Mouse (Mus musculus): ENCODE measurements at regions not wholly inside any gene's neighbourhood (a gene's known extent, or its start where the extent isn't known, plus 50 kb on each side); places are given as distances from the start of the nearest gene placed in this dataset.

DNA sequence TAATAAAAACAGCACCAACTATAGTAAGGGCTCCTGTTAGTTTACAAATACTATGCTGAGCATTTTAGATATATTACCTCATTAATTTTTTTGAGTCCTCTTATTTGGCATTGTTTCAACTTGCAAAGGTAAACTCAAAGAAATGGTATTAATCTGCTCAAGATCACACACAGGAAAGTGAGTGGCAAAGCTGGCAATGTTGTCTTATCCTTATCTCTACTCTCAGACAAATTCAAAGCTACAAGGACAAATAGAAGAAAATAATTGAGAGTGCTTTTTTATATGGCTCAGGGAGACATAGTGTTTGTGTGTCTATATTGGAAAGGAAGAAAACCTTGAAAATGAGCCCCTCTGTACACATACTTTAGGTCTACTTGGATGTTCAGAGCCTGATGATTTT, 411.9 kb upstream of the Mgat4c start:
- H3K9ac ChIP-seq (replicated peaks), result no peak overlapping the region
- H3K27ac ChIP-seq, result no peak overlapping the region
- no peak for ATAC-seq (ENCODE audit: insufficient number of reproducible peaks, insufficient read depth, low FRiP score, low TSS enrichment, low read depth)
- no peak overlapping the region for H3K4me2 ChIP-seq
- H3K4me3 ChIP-seq (replicated peaks), result no peak overlapping the region
- H3K36me3 ChIP-seq, result no peaks in the 10 kb centered on the region
- no peaks in the 10 kb centered on the region for H3K27me3 ChIP-seq
- H3K4me1 ChIP-seq (replicated peaks), result no peaks in the 10 kb centered on the region
- no peaks in the 10 kb centered on the region for H3K9me3 ChIP-seq

DNA sequence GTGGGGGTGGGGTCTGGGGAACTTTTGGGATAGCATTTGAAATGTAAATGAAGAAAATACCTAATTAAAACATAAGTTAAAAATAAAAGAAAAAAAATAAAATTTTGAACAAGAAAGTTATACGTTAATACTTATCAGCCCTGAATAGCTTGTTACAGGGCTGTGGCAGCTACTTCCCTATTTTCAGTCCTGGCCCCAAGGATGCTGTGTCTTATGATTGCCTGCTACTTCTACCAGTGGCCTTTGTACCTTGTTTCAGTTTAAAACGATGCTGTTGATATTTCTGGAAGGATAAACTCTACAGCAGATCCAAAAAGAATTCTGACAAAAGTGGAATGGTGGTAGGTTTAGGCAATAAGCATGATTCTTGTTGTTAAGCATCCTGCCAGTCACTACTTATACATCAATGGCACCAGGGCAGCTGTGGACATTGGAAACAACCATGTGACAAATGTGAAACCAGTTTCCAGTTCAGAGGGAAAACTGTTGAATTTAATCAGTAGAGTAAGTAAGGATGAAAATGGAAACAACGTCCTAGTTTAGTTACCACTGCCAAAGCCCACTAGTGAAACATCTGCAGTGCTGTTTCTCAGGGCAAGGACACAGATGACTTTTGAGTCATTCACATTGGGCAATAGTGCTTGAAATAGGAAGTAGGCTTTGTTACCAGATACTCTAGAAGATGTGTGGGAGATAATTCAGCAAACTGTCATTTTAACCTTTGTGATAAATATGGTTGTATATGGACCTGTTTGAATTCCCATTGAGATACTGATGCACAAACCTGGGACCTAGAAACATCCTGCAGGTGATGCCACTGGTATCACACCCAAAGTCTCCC, 409.6 kb upstream of the Mgat4c start:
- Histone ChIP-seq H3K27ac (no peak overlapping the region), H3K9ac (replicated peaks) (no peak overlapping the region), H3K36me3 (no peaks in the 10 kb centered on the region), H3K4me1 (replicated peaks) (no peaks in the 10 kb centered on the region), H3K4me2 (no peak overlapping the region), H3K4me3 (replicated peaks) (no peak overlapping the region), H3K27me3 (no peaks in the 10 kb centered on the region), H3K9me3 (no peaks in the 10 kb centered on the region)
- WGBS, result 80% methylated on average over 3 of the region's 3 CpGs
- no peak for ATAC-seq (ENCODE audit: insufficient number of reproducible peaks, insufficient read depth, low FRiP score, low TSS enrichment, low read depth)

DNA sequence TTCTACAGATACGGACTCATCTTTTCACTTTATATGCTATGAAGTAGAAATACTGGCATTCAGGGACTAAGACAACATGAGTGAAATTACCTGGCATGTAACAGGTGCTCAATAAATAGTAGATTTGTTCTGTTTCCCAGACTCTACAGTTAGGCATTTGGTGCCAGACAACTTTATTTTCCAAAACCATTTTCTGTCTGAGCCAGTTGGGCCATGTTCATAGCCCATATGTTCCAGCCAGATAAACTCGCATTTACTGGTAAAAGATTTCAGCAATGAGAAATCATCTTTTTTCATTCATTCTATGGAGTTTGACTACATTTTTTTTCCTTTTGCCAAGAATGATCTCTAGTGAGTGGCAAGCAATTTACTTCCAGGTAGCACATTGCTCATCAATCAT, 393.2 kb upstream of the Mgat4c start:
- H3K9me3 ChIP-seq, result no peaks in the 10 kb centered on the region
- H3K4me3 ChIP-seq (replicated peaks), result no peak overlapping the region
- H3K36me3 ChIP-seq, result no peaks in the 10 kb centered on the region
- WGBS, result 93% methylated on average over 2 of the region's 2 CpGs
- H3K27me3 ChIP-seq, result no peaks in the 10 kb centered on the region
- no peak overlapping the region for H3K9ac ChIP-seq (replicated peaks)
- H3K4me1 ChIP-seq (replicated peaks), result no peaks in the 10 kb centered on the region
- no peak overlapping the region for H3K4me2 ChIP-seq
- ATAC-seq (ENCODE audit: insufficient number of reproducible peaks, insufficient read depth, low FRiP score, low TSS enrichment, low read depth), result no peak
- H3K27ac ChIP-seq, result no peak overlapping the region

DNA sequence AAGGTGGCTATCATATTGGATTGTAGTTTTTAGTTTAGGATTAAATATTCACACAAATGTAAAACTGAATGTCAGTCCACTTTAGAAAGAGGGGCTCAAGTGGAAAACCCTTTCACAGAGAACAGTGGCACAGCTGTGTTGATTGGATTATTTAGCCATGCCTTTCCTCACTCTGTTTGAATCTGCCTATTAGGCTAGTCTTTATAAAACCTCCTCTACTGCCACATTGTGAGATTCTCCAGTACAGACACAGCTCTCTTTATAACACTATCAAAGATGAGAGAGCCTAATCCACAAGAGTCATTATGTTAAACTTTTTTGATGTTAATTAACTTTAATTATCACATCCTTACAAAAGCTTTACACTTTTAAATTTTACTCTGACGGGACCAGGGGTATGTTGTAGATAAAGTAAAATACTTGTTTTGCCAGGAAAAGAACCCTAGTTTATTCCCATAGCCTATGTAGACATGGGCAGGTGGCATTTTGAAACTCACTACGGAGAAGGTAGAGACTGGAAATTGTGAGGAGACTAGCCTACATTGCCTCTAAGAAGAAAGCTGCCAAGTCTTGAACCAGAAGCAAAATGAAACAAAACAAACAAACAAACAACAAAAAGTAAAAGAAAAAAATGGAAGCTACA, 379.0 kb upstream of the Mgat4c start:
- no peak for ATAC-seq (ENCODE audit: insufficient number of reproducible peaks, insufficient read depth, low FRiP score, low TSS enrichment, low read depth)
- Histone ChIP-seq H3K4me1 (replicated peaks) (no peaks in the 10 kb centered on the region), H3K27ac (no peak overlapping the region), H3K9ac (replicated peaks) (no peak overlapping the region), H3K36me3 (no peaks in the 10 kb centered on the region), H3K4me3 (replicated peaks) (no peak overlapping the region), H3K4me2 (no peak overlapping the region), H3K27me3 (no peaks in the 10 kb centered on the region), H3K9me3 (no peaks in the 10 kb centered on the region)
- 63% methylated on average over 2 of the region's 2 CpGs for WGBS

DNA sequence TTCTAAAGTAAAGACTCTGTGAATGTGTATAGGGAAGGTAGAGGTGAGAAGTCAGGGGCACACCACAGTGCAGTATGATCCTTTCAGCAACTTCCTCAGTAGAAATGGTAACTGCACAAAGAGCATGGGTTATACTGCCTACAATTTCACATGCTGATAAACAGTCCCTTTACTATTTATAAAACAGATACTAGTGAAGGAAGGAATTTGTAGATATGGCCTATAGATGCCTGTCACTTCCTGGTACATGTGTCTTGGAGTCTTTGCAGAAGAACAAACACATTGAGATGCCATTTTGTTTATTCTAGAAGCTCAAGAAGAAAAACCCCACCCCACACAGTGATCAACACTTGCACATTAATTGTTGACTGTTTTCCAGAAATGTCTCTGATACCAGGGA, 377.2 kb upstream of the Mgat4c start:
- ATAC-seq (ENCODE audit: insufficient number of reproducible peaks, insufficient read depth, low FRiP score, low TSS enrichment, low read depth), result no peak
- no peak overlapping the region for H3K9ac ChIP-seq (replicated peaks)
- no peak overlapping the region for H3K4me3 ChIP-seq (replicated peaks)
- H3K36me3 ChIP-seq, result no peaks in the 10 kb centered on the region
- no peaks in the 10 kb centered on the region for H3K27me3 ChIP-seq
- H3K9me3 ChIP-seq, result no peaks in the 10 kb centered on the region
- no peak overlapping the region for H3K27ac ChIP-seq
- H3K4me2 ChIP-seq, result no peak overlapping the region
- no peaks in the 10 kb centered on the region for H3K4me1 ChIP-seq (replicated peaks)

DNA sequence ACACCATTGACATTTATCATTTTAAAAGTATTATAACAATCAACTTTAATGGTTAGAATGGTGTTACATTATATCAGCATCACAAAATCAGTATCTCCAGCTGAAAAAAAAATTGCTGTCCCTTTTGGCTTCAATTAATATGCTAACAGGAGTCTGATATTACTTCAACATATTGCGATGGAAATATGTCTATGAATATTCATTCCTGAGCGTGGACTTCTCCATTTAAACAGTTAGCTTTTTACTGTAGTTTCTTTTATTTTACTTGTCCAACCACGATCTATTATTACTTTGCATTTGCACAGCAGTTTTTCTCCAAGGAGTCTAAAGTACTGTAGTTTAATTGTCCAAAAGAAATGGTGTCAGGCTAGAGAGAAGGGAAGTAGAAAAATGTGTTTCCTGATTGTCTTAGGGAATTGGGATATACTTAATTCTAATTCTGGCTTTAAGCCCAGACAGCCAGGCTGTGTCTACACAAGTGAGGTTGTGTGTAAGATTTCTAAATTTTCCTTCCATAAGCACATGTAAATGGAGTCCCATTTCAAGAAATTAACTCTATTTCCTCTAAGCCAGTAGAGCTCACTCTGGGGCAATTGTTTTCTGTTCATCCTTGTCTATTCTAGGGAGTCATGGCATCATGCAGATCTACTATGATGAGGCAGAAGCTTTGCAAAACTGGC, 364.5 kb upstream of the Mgat4c start:
- Histone ChIP-seq H3K4me3 (replicated peaks) (no peak overlapping the region), H3K9ac (replicated peaks) (no peak overlapping the region), H3K27ac (no peak overlapping the region), H3K36me3 (no peaks in the 10 kb centered on the region), H3K4me1 (replicated peaks) (no peaks in the 10 kb centered on the region), H3K4me2 (no peak overlapping the region), H3K9me3 (no peaks in the 10 kb centered on the region), H3K27me3 (no peaks in the 10 kb centered on the region)
- no peak for ATAC-seq (ENCODE audit: insufficient number of reproducible peaks, insufficient read depth, low FRiP score, low TSS enrichment, low read depth)
- 83% methylated on average over 3 of the region's 3 CpGs for WGBS

DNA sequence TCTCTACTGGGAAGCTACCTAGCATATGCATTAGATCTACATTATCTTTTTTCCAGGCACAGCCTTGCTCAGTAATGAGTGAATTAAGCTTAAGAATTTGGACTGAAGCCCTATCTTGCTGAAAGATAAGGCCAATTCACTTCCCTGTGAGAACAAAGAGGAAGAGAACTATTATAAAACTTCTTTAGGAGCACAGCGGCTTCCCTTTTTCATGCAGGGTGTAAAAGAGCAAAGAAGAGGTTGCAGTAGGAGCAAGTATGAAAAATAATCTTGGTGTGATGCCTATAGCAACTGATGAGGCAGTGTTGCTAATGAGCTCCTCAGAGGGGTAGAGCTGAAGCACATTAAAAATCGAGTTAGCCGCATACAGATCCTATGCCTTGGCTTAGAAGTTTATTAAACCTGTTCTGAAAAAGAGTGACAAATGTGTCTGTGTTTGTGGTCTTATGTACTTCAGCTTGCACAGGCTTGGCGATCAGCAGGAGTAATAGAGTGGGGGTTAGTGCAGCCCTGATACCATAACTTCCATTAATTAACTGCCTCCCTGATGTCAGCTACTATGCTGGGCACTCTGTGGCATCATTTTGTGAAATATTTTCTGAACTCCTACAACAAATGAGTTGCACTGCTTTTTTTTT, 360.1 kb upstream of the Mgat4c start:
- H3K36me3 ChIP-seq, result no peaks in the 10 kb centered on the region
- 78% methylated on average over 4 of the region's 4 CpGs for whole genome bisulfite sequencing
- no peak for ATAC-seq (ENCODE audit: insufficient number of reproducible peaks, insufficient read depth, low FRiP score, low TSS enrichment, low read depth)

DNA sequence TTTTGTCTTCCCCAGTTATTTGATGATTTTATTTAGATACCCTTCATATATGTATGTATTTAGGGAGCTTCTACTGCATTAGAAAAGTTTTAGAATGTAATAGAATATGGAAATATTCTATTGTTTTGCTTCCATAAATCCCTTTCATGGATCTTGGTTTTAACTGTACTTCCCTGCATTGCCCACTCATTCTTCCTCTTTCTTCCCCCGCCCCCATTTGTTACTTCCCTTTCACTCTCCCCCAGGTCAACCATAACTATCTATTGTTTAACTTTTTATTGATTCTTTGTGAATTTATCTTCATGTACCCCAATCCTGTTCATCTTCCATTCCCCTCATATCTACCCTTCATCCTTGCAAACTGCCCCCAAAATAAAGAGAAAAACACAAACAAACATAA, 356.8 kb upstream of the Mgat4c start:
- no peak overlapping the region for H3K9ac ChIP-seq (replicated peaks)
- H3K27ac ChIP-seq, result no peak overlapping the region
- no peaks in the 10 kb centered on the region for H3K36me3 ChIP-seq
- no peaks in the 10 kb centered on the region for H3K4me1 ChIP-seq (replicated peaks)
- no peaks in the 10 kb centered on the region for H3K27me3 ChIP-seq
- 94% methylated on average over 1 of the region's 1 CpGs for WGBS
- ATAC-seq (ENCODE audit: insufficient number of reproducible peaks, insufficient read depth, low FRiP score, low TSS enrichment, low read depth), result no peak
- no peaks in the 10 kb centered on the region for H3K9me3 ChIP-seq
- H3K4me3 ChIP-seq (replicated peaks), result no peak overlapping the region
- H3K4me2 ChIP-seq, result no peak overlapping the region

More for the DNA sequence above, 360.1 kb upstream of the Mgat4c start:
- Histone ChIP-seq H3K27me3 (no peaks in the 10 kb centered on the region), H3K4me1 (replicated peaks) (no peaks in the 10 kb centered on the region), H3K9me3 (no peaks in the 10 kb centered on the region), H3K27ac (no peak overlapping the region), H3K4me3 (replicated peaks) (no peak overlapping the region), H3K9ac (replicated peaks) (no peak overlapping the region), H3K4me2 (no peak overlapping the region)

DNA sequence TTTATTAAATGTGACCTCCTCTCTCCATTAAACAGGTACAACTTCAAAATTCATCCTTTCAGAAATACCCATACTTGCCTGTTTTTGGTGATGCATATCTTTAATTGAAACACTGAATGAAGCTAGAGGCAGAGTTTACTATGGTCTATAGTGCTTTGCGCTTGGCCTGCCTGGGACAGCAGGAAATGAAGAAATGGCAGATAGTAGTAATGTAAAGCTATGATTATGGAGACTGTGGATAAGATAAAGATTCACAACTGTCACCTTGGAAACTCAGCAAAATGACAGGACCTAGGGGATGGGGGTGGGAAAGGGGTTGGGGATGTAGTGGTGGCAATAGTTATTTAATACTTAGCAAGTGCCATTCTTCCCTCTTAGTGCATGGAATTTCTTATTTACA, 352.7 kb upstream of the Mgat4c start:
- Histone ChIP-seq H3K9ac (replicated peaks) (no peak overlapping the region), H3K27ac (no peak overlapping the region), H3K36me3 (no peaks in the 10 kb centered on the region), H3K27me3 (no peaks in the 10 kb centered on the region), H3K4me2 (no peak overlapping the region), H3K4me3 (replicated peaks) (no peak overlapping the region), H3K9me3 (no peaks in the 10 kb centered on the region), H3K4me1 (replicated peaks) (no peaks in the 10 kb centered on the region)
- WGBS, result 84% methylated on average over 1 of the region's 1 CpGs
- no peak for ATAC-seq (ENCODE audit: insufficient number of reproducible peaks, insufficient read depth, low FRiP score, low TSS enrichment, low read depth)

DNA sequence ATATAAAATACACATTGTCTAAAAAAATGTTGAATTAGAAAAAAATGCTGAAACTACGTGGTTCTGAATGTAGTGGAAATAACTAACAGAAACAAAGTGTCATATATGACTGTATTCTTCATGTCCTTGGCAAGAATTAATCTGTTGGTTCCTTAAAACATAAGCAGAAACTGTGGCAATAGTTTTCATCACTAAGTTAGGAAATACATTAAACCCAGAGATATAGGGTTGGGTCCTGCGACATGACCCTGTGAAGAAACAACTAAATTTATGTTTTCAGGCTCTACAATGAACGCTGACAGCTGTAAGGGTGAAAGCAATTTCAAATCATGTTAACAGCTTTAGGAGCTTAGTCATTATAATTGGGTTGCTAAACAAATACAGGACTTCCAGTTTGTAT, 351.2 kb upstream of the Mgat4c start:
- ATAC-seq (ENCODE audit: insufficient number of reproducible peaks, insufficient read depth, low FRiP score, low TSS enrichment, low read depth), result no peak
- no peak overlapping the region for H3K4me3 ChIP-seq (replicated peaks)
- no peak overlapping the region for H3K27ac ChIP-seq
- H3K9ac ChIP-seq (replicated peaks), result no peak overlapping the region
- H3K27me3 ChIP-seq, result no peaks in the 10 kb centered on the region
- H3K36me3 ChIP-seq, result no peaks in the 10 kb centered on the region
- H3K4me2 ChIP-seq, result no peak overlapping the region
- 63% methylated on average over 3 of the region's 3 CpGs for WGBS
- H3K9me3 ChIP-seq, result no peaks in the 10 kb centered on the region
- H3K4me1 ChIP-seq (replicated peaks), result no peaks in the 10 kb centered on the region

DNA sequence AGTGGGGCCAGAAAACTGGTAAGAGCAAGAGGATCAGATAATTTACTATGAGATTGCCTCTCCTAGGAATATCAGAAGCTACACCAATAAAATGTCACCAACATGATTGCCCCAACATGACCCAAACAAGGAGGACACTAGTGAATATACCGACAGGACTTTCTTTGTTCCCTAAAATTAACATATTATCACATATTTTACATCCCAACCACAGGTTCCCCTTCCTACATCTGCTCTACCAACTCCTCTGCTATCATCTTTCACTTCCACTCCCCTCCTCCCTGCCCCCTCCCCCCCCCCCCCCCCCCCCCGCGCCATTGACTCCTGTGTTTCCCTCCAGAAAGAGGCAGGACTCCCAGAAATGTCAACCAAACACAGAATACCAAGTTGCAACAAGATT, 346.2 kb upstream of the Mgat4c start:
- Histone ChIP-seq H3K36me3 (no peaks in the 10 kb centered on the region), H3K9me3 (no peaks in the 10 kb centered on the region), H3K4me3 (replicated peaks) (no peak overlapping the region), H3K27me3 (no peaks in the 10 kb centered on the region), H3K9ac (replicated peaks) (no peak overlapping the region), H3K4me1 (replicated peaks) (no peaks in the 10 kb centered on the region), H3K27ac (no peak overlapping the region), H3K4me2 (no peak overlapping the region)
- no peak for ATAC-seq (ENCODE audit: insufficient number of reproducible peaks, insufficient read depth, low FRiP score, low TSS enrichment, low read depth)
- 79% methylated on average over 1 of the region's 3 CpGs for WGBS
